Mouse (Mus musculus): ENCODE results near the gene Smug1.

Smug1 gene

GRCm38 (mm10) chr15:103176874-103177421, 10.1 kb upstream of the Smug1 start:
- peak; percentile 97 for DNase-seq

- peak; percentile 40 for DNase-seq
These were observed 6.4 kb upstream of the Smug1 start for GRCm38 (mm10) chr15:103173251-103173650.

DNA sequence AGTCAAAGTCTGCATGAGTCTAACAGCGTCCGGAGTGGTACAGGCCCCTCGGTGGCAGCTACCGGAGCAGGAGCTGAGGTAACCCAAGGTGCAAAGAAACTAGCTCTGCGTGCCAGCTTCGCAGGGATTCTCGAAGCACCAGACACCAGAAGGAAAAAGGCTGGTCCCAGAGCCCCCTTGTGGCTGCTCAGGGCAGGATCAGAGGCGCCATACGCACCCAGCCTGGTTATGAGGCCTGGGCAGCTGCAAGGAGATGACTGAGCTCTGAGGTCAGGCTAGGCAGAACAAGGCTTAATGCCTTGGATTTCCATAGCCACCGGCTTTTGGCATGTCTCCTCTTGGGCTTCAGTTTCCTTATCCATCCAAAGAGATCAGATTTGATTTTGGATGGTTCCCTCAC, 5.6 kb upstream of the Smug1 start:
- DNase-seq: peak; percentile 74

DNA sequence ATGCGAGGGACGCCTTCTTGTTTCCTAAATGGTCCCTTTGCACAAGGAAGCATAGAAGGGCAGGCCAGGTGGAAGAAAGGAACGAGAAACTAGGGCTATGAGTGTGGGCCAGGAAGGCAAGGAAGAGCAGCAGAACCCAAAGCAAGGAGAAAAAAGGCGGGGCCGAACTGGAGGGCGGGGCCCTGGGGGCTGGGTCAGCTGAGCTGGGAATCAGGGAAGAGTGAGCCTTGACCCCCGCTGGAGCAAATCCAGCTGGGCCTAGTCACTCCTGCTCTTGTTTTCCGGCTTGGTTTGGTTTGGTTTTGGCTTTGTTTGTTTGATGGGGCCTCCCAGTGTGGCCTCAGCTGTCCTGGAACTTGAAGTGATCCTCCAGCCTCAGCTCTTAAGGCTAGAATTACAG, 4.4 kb upstream of the Smug1 start:
- peak; percentile 74 for DNase-seq

DNA sequence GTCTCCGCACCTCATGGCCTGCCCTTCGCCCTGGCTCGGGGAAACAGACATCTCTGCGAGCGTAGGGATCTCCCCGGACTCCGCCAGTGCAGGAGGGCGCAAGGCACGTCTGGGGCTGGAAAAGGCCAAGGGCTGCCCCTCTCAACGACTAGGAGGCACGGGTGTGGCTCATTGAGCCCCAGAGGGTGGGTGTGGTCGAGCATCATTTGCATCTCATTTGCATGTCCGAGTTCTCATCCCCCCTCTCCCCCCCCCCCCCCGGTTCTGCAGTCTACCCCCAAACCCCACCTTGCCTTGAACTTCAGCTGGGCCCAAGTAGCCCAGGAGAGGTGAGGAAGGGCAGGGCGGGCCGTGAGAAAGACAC, 3.4 kb upstream of the Smug1 start:
- no peak for DNase-seq

- no peak for DNase-seq
These were observed 2.9 kb upstream of the Smug1 start for GRCm38 (mm10) chr15:103169612-103170315.

DNA sequence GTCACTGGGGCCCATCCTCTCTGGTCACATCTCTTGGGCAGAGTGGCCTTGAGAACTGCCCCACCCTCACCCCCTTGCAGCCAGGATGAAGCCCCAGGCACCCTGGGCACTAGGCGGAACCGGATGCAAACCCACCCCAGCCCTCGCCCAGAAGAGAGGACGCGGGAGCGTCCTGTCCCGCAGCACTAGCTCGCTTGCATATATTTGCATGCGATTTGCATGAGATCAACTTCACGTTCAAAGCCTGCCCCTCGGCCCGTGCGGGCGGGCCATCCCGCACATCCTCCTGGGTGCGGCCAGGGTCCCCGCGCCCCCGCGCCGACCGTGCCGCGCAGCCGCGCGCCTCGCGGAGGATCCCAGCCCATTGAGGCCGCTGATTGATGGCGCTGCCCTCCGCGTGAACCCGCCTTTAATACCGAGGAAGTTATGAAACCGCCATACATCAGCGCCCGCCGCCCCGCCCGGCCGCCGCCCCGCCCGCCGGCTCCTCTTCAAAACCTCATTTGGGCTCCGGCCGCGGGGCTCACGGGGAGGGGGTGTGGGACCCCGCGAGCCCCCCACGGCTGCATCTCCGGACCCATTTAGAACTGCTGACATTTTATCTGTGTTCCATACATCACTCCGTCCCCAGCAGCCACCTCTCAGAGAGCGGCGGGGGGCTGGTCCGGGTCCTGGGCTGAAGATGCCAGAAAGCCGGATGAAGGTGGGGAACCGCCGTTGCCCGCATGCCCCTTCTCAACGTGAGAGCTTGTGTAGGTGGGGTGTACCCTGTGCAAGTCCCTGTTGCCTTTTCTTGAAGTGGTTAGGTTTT, 2.1 kb upstream of the Smug1 start:
- DNase-seq: no peak

DNA sequence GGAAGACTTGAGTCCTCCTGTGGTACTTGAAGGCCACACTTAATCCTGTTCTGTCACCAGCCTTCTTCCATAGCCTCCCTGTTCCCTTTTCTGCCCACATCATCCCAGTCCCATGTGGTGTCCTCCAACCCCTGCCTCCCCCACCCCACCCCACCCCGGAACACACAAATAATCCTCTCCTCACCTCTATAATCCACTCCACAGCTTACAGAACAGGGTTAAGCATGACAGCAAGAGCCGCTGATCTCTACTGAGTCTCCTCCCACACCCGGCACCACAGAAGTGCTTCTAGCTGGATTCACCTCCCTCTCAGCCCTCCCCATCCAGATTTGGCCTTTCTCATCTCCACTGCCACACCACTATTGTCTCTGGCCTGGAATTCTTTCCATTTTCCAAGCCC, 894 bp upstream of the Smug1 start:
- no peak for DNase-seq

GRCm38 (mm10) chr15:103165924-103166323, 968 bp downstream of the Smug1 start:
- no peak for DNase-seq

GRCm38 (mm10) chr15:103165379-103165778, 1.5 kb downstream of the Smug1 start:
- peak; percentile 91 for DNase-seq

DNA sequence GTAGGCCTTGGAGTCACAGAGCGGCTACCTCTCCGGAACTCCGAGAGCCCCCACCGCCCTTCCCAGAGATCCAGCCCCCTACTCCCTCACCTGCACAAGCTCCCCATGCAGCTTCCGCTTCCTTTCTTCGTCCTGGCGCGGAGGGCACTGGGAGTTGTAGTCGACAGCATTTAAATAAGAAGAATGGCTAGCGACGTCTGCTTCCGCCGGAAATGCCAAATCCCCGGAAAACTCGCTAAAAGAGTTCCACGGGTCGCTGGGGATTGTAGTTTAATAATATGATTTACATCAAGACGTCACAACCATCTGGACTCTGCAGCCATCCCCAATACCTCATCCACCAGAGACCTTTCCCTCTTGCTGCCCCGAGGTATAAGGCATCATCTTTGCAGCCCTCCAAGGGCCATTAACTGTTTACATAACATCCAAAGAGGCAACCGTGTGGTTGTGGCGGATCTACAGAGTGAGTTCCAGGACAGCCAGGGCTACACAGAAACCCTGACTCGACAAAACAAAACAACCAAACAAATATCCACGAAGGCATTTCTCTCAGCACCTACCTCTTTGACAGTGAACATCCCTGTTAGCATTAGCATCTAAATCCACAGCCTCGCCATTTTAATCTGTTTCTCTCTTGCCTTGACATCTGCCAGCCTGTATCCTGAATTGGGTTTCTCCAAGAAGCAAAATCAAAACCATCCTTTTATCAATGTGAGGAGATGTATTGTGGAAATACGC, 3.5 kb downstream of the Smug1 start:
- peak; percentile 94 for DNase-seq

DNA sequence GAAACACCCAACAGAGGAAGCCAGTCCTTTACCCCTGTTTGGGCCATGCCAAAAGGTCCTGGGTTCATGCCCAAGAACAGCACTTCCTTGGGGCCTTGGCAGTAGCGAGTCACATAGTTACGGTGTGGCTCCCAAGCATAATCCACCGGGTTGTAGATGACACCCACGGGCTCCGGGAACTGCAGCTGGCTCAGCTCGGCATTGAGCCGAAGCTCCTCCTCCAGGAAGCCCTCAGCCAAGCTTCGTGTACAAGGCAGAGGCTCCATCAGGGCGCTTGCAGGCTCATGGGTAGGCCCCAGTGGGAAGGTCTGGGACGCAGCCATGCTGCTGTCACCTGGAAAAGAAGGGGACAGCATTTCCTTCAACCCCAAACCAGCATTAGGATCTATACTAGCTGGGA, 9.3 kb downstream of the Smug1 start:
- no peak for DNase-seq

GRCm38 (mm10) chr15:103156890-103157289, 10.0 kb downstream of the Smug1 start:
- DNase-seq: no peak

DNA sequence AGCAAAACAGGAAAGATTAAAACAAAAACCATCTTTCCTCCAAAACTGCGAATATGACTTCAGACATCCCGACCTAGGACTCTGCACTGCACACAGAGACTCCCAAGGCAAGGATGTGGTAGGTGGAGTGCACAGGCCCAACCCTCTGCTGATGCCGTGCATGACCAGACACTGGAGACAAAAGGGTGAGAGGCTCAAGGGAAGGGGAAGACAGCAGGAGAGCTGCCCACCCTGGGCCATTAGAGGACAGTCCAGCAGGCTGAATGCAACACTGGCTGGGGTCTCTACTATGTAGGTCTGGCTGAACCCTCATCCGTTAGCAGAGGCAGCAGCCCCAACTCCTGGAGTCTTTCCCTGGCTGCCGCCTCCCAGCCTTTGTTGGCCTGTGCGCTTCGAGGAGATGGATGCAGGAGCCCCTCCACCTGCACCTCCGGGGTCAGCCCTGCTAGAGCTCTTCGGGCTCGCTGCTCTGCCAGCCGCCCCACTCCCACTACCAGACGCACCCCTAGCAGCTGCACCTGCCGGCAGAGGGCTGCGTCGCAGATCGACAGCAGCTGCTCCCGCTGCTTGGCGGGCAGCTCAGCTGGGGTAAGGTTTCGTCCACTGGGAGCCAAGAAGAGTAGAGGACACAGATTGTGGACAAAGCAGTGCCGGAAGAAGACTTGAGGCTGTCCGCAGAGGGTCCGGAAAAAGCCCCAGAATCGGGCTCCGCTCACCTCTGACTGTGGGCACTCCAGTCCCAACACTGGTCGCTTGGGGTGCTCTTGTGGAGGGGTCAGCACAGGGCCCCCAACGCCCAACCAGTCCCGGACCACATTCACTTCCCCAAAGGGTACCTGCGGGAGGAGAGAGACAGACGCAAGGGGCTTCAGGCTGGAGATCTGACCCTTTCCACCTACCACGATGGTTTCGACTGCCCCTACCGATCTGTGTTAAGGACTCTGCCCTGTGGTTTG, 11.2 kb downstream of the Smug1 start:
- DNase-seq: no peak

DNA sequence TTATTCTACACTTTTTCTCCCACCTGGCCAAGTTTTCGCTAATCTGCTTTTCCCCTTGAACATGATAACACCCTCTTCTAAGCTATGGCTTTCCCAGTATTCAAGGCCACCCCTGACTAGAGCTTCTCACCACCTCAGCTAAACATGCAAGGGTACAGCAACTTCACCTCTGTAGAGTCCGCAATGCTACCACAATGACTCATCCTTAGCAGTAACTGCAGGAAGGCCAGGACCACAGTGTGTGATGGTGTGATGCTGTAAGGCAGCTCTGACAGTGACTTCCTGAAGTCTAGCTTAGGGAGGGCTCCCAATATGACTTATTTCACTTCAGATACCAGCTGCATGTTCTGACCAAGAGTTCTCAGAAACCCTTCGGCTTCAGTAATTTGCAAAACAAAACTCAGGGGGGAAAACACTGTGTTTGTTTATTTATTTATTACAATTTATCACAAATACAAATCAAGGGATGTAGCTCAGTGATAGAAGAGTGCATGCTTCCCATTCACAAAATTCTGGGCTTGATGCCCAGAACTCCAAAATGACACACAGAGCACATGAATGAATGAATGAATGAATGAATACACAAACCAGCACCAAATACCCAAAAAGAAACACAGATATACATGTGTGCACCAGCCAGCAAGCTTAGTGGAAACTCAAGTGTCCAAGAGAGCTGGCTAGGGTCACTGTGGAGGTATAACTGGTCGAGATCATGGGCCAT, 13.8 kb downstream of the Smug1 start:
- no peak for DNase-seq

DNA sequence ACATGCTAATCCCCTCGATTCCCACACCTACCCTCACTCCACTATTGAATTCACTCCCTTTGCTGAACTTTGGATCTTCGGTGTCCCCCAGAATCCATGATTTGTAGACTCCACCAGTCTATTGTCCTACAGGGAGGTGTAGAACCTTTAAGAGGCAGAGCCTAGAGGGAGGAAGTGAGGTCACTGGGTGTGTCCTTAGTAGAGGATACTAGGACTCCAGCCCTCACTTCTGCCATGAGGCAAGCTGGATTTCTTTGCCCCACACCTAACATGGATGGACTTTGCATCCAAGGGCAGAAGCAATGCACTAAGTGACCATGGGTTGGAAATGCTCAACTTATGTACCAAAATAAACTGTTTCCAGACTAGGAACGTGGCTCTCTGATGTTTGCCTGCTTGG, 14.5 kb downstream of the Smug1 start:
- DNase-seq: no peak

- DNase-seq: peak; percentile 57
These were observed 19.1 kb downstream of the Smug1 start for GRCm38 (mm10) chr15:103147779-103148178.

DNA sequence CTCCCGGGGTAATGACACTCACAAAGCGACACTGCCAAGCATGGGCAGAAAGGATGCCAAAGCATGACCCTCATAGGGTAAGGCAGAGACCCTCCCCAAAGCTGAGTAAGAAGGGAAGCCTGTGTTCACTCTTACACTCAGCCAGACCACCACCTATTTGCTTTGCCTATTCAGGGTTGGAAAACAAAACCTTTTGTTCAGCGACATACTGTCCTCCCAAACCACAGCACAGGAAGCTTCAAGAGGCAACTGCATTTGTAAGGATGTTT, 19.5 kb downstream of the Smug1 start:
- DNase-seq: no peak

- DNase-seq: no peak
These were observed 20.1 kb downstream of the Smug1 start for GRCm38 (mm10) chr15:103146627-103147421.

DNA sequence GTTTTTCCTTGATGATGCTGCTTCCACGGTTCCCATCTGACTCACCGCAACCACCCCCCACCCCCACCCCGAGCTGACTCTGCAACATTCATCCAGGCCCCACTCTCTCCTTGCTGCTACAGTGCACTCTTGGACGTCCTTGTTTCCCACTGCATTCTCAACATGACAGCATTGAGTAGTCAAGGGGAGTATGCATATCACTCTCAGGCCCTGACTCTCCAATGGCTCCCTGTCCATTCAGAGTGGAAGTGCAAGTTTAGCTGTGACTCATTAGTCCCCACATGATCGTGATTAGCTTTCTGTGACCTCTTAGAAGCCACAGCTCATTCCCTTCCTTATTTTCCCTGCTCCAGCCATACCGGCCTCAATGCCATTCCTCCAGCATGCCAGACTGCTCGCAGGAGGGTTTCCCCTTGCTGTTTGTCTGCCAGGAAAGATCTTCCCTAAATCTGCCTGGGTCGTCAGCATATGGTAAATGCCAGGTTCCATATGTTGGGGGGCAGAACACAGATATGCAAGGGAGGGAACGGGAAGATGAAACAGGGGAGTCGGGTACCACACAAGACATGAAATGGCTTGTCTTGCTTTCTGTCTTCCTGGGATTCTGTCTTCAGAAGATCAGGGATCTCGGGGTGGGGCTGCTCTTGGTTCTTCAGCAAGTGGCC, 21.1 kb downstream of the Smug1 start:
- DNase-seq: no peak
